Mouse (Mus musculus) brain, adult 2 months (tissue): ENCODE measurements around the gene Syt7.

Experiments
- DNase-seq: peaks from one replicate; pipeline ENCODE4 v3.0.0; 2011; ENCODE audit warnings: low read depth, low spot score

The Syt7 gene

GRCm38 (mm10) chr19:10388615-10389313, at the start of gene Syt7:
TSS of gene Syt7 (plus strand) at chr19:10389090.
- DNase-seq, result peak; percentile 95

DNA sequence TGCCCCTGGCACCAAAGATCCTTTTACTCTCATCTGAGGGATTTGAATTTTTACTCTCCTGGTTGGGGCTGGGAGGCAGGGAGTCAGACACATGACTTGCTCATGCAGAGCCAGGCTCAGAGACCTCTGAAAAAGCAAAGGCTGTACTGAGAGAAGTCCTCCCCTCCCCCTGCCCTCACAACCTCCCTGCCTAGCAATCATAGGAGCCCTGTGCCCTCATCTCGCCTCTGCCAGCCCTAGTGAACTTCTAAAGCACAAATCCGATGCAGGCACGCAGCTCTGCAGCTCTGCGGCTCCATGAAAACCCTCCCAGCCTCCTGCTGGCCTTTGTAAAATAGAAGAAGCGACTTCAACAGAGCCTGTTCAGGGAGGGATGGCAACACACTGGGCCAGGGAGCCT, 49.6 kb upstream of the Syt7 start:
- peak; percentile 57 for DNase-seq

DNA sequence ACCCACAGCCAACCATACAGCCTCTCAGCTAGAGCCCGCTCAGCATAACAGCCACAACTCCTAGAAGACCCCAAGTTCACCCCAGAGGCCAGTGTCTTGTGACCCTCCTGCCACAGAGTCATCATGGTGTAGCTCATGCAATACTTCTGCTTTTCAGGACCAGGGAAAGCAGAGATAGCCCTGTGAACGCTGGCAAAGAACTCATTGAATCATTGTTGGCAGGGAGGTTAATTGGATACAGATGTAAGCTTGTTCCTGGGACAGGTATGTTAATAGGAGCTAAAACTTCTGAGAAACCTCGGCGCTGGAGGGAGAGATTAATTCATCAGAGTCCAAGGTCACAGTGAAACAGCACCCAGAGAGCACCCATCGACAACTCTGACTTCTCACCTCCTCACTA, 48.2 kb upstream of the Syt7 start:
- DNase-seq, result no peak

- peak; percentile 71 for DNase-seq
Measured at GRCm38 (mm10) chr19:10341152-10341551, 47.7 kb upstream of the Syt7 start.

GRCm38 (mm10) chr19:10341817-10342439, 47.0 kb upstream of the Syt7 start:
- DNase-seq, result peak; percentile 88

DNA sequence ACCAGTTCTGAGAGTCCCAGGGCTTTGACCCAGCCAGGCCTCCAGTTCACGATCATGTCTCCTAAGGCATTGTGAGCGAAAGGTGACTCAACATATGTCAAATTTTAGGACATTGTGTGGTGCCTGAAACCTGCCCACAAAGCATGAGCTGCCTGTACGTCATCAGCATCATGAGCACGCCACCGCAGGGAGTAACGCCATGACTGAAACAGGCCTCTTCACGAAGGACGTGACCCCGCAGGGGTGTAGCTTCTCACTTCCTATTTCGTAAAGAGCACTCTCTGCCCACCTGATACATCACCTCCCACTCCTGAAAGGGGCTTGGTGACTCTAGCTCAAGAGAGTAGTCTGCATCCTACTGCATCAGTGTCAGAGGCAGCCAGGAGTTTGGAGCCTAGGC, 45.0 kb upstream of the Syt7 start:
- DNase-seq, result no peak

- no peak for DNase-seq
Measured at GRCm38 (mm10) chr19:10345696-10346095, 43.2 kb upstream of the Syt7 start.

DNA sequence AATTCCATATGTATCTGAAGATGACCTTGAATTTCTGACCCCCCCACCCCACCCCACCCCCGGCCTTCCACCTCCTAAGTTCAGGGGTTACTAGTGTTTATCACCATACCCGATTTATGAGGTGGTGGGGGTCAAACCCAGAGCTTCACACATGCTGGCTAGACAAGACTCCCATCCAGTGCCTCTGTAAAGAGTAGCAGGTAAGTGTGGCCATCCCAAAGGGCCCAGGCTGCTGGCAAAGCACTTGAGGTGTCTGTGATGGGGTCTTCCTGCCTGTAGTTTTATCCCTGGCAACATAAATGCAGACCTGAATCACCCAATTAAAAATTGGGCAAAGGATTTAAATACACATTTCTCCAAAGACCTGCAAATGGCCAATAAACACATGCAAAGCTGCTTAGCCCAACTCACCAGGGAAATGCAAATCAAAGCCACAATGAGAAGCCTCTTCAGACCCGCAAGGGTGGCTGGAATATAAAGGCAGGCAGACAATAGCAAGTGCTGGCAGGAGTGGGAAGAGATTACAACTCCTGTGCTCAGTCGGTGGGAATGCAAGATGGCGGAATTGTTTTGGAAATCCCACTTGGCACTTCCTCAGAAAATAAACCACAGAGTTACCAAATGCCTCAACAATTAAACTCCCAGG, 41.1 kb upstream of the Syt7 start:
- DNase-seq, result no peak

- DNase-seq, result no peak
Measured at GRCm38 (mm10) chr19:10352218-10352617, 36.7 kb upstream of the Syt7 start.

DNA sequence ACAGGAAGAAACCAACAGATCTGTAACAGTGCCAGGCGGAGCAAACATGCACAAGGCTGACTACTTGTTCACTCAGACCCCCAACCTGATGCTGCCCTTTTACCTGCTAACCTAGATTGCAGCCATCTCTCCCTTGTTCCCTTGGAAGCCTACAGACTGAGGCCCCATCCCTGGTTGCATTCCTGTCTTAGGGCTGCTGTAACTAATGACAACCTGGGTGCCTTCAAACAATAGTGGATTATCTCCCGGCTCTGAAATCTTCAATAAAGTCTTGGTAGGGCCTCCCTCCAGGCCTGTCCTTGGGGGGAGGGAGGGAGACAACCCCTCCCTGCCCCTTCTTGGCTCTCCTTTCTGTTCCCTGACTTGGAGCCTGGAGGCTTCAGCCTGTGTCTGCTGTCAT, 34.1 kb upstream of the Syt7 start:
- DNase-seq, result no peak

- DNase-seq, result peak; percentile 65
Measured at GRCm38 (mm10) chr19:10356845-10357503, 31.9 kb upstream of the Syt7 start.

DNA sequence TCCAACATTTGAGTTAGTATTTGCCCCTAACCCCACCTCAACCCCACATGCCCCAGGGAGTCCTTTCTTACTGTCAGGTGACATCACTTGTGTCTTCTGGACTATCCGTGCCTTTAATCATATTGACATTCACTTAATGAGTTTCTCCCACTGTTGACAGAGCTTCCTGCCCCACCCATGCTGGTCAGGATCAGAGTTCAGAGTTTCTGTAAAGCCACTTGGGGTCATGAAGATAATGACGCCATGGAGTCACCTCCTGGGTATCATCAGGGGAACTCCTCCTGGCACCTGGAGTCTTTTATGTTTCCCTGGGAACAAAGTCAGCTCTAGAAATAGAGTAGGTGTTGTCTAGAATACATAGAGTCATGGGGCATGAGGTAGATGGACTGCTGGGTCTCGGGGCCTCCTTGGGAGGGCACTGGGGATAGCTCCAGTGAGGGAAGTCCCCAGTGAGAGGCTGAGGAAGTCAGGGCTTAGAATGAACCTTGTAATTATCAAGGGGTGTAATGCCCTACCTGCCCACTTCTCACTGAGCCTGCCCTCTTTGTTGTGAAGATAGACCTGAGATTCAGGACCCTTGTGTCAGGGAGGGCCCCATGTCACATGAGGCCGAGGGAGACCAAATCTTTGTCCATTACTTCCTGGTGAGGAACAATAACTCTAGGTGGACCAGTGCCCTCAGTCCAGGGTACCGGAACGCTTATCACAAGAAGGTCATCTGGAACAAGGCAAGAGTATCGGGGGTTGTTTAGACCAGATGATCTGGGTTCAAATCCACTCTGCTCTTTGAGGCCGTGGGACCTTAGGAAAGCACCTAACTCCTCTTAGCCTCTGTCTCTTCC, 29.6 kb upstream of the Syt7 start:
- no peak for DNase-seq

GRCm38 (mm10) chr19:10362473-10363129, 26.3 kb upstream of the Syt7 start:
- DNase-seq, result peak; percentile 75

DNA sequence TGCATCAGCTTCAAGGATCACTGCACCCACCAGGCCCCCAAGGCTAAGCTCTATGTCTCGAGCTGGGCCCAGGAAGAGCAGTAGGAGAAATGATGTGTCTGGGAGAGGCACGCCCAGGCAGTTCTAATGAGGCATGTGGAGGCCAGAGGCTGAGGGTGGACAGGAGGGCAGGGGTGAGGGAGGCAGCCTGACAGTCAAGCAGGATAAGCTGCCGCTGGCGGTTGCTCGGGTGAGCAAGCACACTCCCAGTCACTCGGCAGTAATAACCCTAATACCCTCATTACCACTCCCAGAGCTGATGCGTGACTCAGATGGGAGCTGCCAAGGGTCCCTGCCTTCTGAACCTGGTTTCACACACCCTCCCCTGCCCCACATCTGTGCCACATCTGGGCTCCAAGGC, 25.0 kb upstream of the Syt7 start:
- peak; percentile 32 for DNase-seq

GRCm38 (mm10) chr19:10366116-10366845, 22.6 kb upstream of the Syt7 start:
- no peak for DNase-seq

GRCm38 (mm10) chr19:10367802-10368201, 21.1 kb upstream of the Syt7 start:
- DNase-seq, result peak; percentile 89

- peak; percentile 55 for DNase-seq
Measured at GRCm38 (mm10) chr19:10369936-10370335, 19.0 kb upstream of the Syt7 start.

- no peak for DNase-seq
Measured at GRCm38 (mm10) chr19:10373191-10373590, 15.7 kb upstream of the Syt7 start.

- DNase-seq, result no peak
Measured at GRCm38 (mm10) chr19:10375260-10375659, 13.6 kb upstream of the Syt7 start.

- DNase-seq, result no peak
Measured at GRCm38 (mm10) chr19:10379978-10380377, 8.9 kb upstream of the Syt7 start.
